ENCODE assay signal across 15 mouse cellular contexts in the genomic region with DNA sequence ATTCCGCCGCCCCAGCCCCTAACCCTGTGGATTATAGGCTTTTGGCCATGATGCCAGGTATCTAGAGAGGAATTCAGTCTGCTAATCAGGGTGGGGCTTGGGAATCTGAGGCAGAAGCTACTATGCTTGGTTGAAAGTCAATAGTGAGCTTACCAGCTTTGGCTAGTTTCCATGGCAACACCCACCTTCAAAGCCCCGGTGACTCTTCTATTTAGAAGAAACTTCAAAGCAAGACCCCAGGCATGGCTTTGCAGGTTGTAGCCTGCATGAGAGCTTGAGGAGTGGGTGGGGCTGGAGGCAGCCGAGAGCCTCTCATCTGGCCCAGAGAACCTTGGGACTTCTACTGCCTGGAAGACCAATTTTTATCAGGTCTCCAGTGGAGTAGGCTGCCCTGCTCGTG. TPM values are rescaled to one million over a fixed set of nuclear protein-coding genes. Genes with fewer than 3 reads are reported as not detected.
DNase-seq lines count a peak whose midpoint lies in the region; ATAC-seq and TF ChIP-seq lines count a peak whose summit lies in the region.
"Had no signal": no experiment of that assay in that cellular context is flagged by ENCODE, and none has a peak within 500 bp of the region (broad histone marks: within the 10 kb centered on the region; RNA-seq: fewer than 3 reads in every experiment).

No protein-coding gene starts in this region.

- no peak for ATAC-seq in embryonic facial prominence, embryonic 11.5 days (replicated peaks; ENCODE audit: insufficient number of reproducible peaks, low FRiP score, low TSS enrichment, low read depth)
- ATAC-seq in limb, embryonic 15.5 days (ENCODE audit: insufficient number of reproducible peaks, low FRiP score, low TSS enrichment, low read depth), result no peak

- H3K4me3 ChIP-seq in cerebellum, adult 2 months (replicated peaks; ENCODE audit: insufficient read depth, low read depth, low read length), result no peak overlapping the region
- H3K4me3 ChIP-seq in E14TG2a.4 (replicated peaks; ENCODE audit: low read length), result 0 out of 2 replicates have a peak overlapping the region, but pooled peaks have one; percentile 35
- no peak overlapping the region for H3K4me3 ChIP-seq in embryonic facial prominence, embryonic 11.5 days (ENCODE audit: low read depth, low read length)
- H3K4me3 ChIP-seq in limb, embryonic 15.5 days, result no peak overlapping the region

- H3K4me2 ChIP-seq in embryonic facial prominence, embryonic 11.5 days (ENCODE audit: low read depth, low read length), result no peak overlapping the region
- H3K4me2 ChIP-seq in limb, embryonic 15.5 days, result no peak overlapping the region

- H3K9ac ChIP-seq in embryonic facial prominence, embryonic 11.5 days (replicated peaks; ENCODE audit: low read length), result no peak overlapping the region
- no peak overlapping the region for H3K9ac ChIP-seq in limb, embryonic 15.5 days
- H3K9ac ChIP-seq: liver, embryonic 14.5 days had no signal

- DNase-seq in cerebellum, adult 2 months, result no peak
- no peak for DNase-seq in cerebellum, postnatal 4 days (ENCODE audit: low spot score in 2 of 2)
- peak; percentile 68 for DNase-seq in embryonic facial prominence, embryonic 11.5 days (ENCODE audit: low spot score)
- no peak for DNase-seq in testis, postnatal 10 days (ENCODE audit: low spot score)
- DNase-seq in gastrocnemius, adult 8-10 months (ENCODE audit: low spot score in 2 of 2), result no peak
- no peak for DNase-seq in cerebellum, postnatal 36 days
- DNase-seq: kidney, adult 11 months; layer of hippocampus, adult 9-11 months had no signal

- peaks cover 73% of the 10 kb centered on the region for H3K4me1 ChIP-seq in cerebellum, adult 2 months (ENCODE audit: control insufficient read depth, insufficient read depth, low read length)
- peaks cover 46% of the 10 kb centered on the region for H3K4me1 ChIP-seq in E14TG2a.4 (replicated peaks; ENCODE audit: low read depth, low read length)
- no peaks in the 10 kb centered on the region; the same call in 1 of the 2 replicates for H3K4me1 ChIP-seq in embryonic facial prominence, embryonic 11.5 days (ENCODE audit: control insufficient read depth, insufficient read depth, low read length)
- peaks cover 30% of the 10 kb centered on the region for H3K4me1 ChIP-seq in limb, embryonic 15.5 days

- no peak for TF ChIP-seq POLR2A in cerebellum, adult 2 months (IDR thresholded peaks at IDR 0.05; ENCODE audit: borderline replicate concordance, insufficient read depth, low read length)

- peak overlapping the region; percentile 93 for H3K27ac ChIP-seq in cerebellum, adult 2 months (ENCODE audit: insufficient read depth, low read length)
- H3K27ac ChIP-seq in embryonic facial prominence, embryonic 11.5 days (replicated peaks; ENCODE audit: low read depth, low read length), result no peak overlapping the region
- peak overlapping the region; percentile 43; the same call in 1 of the 2 replicates for H3K27ac ChIP-seq in limb, embryonic 15.5 days
- H3K27ac ChIP-seq: liver, embryonic 14.5 days had no signal

- H3K9me3 ChIP-seq in E14TG2a.4 (ENCODE audit: low read length), result no peaks in the 10 kb centered on the region
- H3K9me3 ChIP-seq in embryonic facial prominence, embryonic 11.5 days (replicated peaks; ENCODE audit: control insufficient read depth, low read length), result no peaks in the 10 kb centered on the region
- H3K9me3 ChIP-seq in limb, embryonic 15.5 days, result no peaks in the 10 kb centered on the region

- TF ChIP-seq CTCF in cerebellum, adult 2 months (IDR thresholded peaks at IDR 0.05; ENCODE audit: borderline replicate concordance, insufficient read depth, low read depth, low read length), result no peak
- no peak for TF ChIP-seq CTCF in E14TG2a.4 (conservative IDR thresholded peaks at IDR 0.05; ENCODE audit: low read length)

- WGBS in cerebellum, adult 2 months, result 68% methylated on average over 5 of the region's 5 CpGs
- WGBS in embryonic facial prominence, embryonic 11.5 days, result 51% methylated on average over 5 of the region's 5 CpGs
- WGBS in limb, embryonic 15.5 days, result 28% methylated on average over 5 of the region's 5 CpGs

- no peaks in the 10 kb centered on the region for H3K27me3 ChIP-seq in cerebellum, adult 2 months (ENCODE audit: control insufficient read depth, insufficient read depth, low read length)
- peaks cover 16% of the 10 kb centered on the region; the same call in 1 of the 2 replicates for H3K27me3 ChIP-seq in E14TG2a.4 (ENCODE audit: insufficient read depth, low read length)
- no peaks in the 10 kb centered on the region for H3K27me3 ChIP-seq in embryonic facial prominence, embryonic 11.5 days (ENCODE audit: control insufficient read depth, insufficient read depth, low read length)
- H3K27me3 ChIP-seq in limb, embryonic 15.5 days, result no peaks in the 10 kb centered on the region

- H3K36me3 ChIP-seq in E14TG2a.4 (ENCODE audit: insufficient read depth, low read length), result no peaks in the 10 kb centered on the region
- H3K36me3 ChIP-seq in embryonic facial prominence, embryonic 11.5 days (replicated peaks; ENCODE audit: control insufficient read depth, insufficient read depth, low read depth, low read length), result no peaks in the 10 kb centered on the region
- H3K36me3 ChIP-seq in limb, embryonic 15.5 days, result no peaks in the 10 kb centered on the region

RNA-seq across cellular contexts. Expression of a gene that starts 15.2 kb away (rescaled TPM):
- 0.43 and 0.54 TPM in 2 replicates for polyA plus RNA-seq in cerebellum, adult 2 months (2012; rRNA removed)
- polyA plus RNA-seq in embryonic facial prominence, embryonic 11.5 days (2014; fragmentation: Nextera tagmentation; extraction: Ambion mirVana), result 0.15 TPM in 1 of 2 replicates, not detected in the other
- 0.67 and 1.0 TPM in 2 replicates for polyA plus RNA-seq in limb, embryonic 15.5 days (2015; fragmentation: Nextera tagmentation; extraction: Ambion mirVana)
- under 1 TPM in 1 of 4 experiments, not detected in 3; 0.27 TPM for total RNA-seq in gastrocnemius, adult 8-10 months (2022)
- total RNA-seq: gastrocnemius, adult 18-20 months had no signal

RNA-seq across cellular contexts. Expression of a gene that starts 35.1 kb away (rescaled TPM):
- polyA plus RNA-seq in cerebellum, adult 2 months (2012; rRNA removed), result 30.6 and 31.4 TPM in 2 replicates
- polyA plus RNA-seq in embryonic facial prominence, embryonic 11.5 days (2014; fragmentation: Nextera tagmentation; extraction: Ambion mirVana), result 26.2 and 31.8 TPM in 2 replicates
- polyA plus RNA-seq in limb, embryonic 15.5 days (2015; fragmentation: Nextera tagmentation; extraction: Ambion mirVana), result 46.0 and 48.6 TPM in 2 replicates
- 10 to 100 TPM; 21.1 to 33.7 (median 28.3) TPM for total RNA-seq in gastrocnemius, adult 8-10 months (2022)

RNA-seq across cellular contexts. Expression of a gene that starts 45.8 kb away (rescaled TPM):
- polyA plus RNA-seq in cerebellum, adult 2 months (2012; rRNA removed), result not detected in 2 replicates
- polyA plus RNA-seq in embryonic facial prominence, embryonic 11.5 days (2014; fragmentation: Nextera tagmentation; extraction: Ambion mirVana), result not detected in 2 replicates
- not detected in 2 replicates for polyA plus RNA-seq in limb, embryonic 15.5 days (2015; fragmentation: Nextera tagmentation; extraction: Ambion mirVana)
- not detected for total RNA-seq in gastrocnemius, adult 8-10 months (2022)
- total RNA-seq: gastrocnemius, adult 18-20 months; megakaryocyte-erythroid progenitor cell, adult 5-6 weeks had no signal
- polyA plus RNA-seq: cortical plate, adult 2 months; heart, embryonic 11.5 days had no signal
